Mouse (Mus musculus): Measurements from ENCODE around the gene Gm10134. TPM values are rescaled to one million over a fixed set of nuclear protein-coding genes. Genes with fewer than 3 reads are reported as not detected.

Gm10134 gene
- polyA plus RNA-seq, 1 experiment from 2014 or later = 3.6 TPM

DNA sequence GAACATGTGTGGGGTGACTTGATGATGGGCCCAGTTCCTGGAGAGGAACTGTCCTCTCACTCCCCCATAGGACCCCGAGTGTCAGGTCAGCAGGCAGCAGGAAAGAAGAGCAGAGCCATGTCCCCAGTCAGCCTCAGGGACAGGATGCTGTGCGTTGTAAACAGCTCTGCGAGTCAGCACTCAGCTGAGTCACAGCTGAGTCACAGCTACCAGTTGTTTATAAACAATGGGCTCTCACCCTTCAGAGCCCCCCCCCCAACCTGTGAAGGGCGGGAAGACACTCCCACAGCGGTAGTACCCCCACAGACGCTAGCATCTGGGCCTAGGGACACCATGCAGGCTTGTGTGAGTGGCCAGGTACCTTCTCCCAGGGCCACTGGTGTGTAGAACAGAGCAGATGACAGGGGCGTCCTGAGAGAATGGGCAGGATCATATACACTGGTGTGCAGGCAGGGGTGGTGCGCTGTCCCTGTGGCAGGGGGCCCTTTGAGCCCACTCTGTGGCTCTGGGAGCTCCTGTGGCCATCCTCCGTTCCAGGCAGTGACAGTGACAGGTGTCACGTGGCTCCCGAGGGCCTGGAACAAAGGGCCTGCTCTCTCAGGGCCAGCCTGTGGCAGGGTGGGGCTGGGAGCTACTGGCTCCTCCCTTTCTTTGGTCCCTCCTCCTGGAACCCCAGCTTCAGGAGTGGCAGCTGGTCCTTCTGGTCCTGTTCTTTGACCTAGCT lies 19.5 kb downstream of the Gm10134 start:
- H3K9me3 ChIP-seq (replicated peaks; ENCODE audit: control insufficient read depth, low read length, poor library complexity, severe bottlenecking) = no peaks in the 10 kb centered on the region
- WGBS = 9% methylated on average over 11 of the region's 11 CpGs
- peak overlapping the region; percentile 23; the same call in 1 of the 2 replicates for H3K4me2 ChIP-seq (ENCODE audit: low read length)
- peaks cover 57% of the 10 kb centered on the region for H3K4me1 ChIP-seq (ENCODE audit: control insufficient read depth, insufficient read depth, low read length)
- H3K4me3 ChIP-seq (ENCODE audit: low read depth, low read length) = no peak overlapping the region
- no peaks in the 10 kb centered on the region for H3K36me3 ChIP-seq (ENCODE audit: control insufficient read depth, insufficient read depth, low read length)
- peak; percentile 13; the same call in 1 of the 2 replicates for ATAC-seq
- H3K9ac ChIP-seq (ENCODE audit: low read depth, low read length) = peak overlapping the region; percentile 22
- H3K27me3 ChIP-seq (ENCODE audit: control insufficient read depth, insufficient read depth, low read depth, low read length) = no peaks in the 10 kb centered on the region
- H3K27ac ChIP-seq (ENCODE audit: low read length) = peak overlapping the region; percentile 72

GRCm38 (mm10) chr2:28525943-28526876 lies 20.3 kb downstream of the Gm10134 start:
- Histone ChIP-seq H3K4me1 (ENCODE audit: control insufficient read depth, insufficient read depth, low read length) (peaks cover 52% of the 10 kb centered on the region), H3K9ac (ENCODE audit: low read depth, low read length) (peak overlapping the region; percentile 22; the same call in 1 of the 2 replicates), H3K4me3 (ENCODE audit: low read depth, low read length) (no peak overlapping the region), H3K27ac (ENCODE audit: low read length) (peak overlapping the region; percentile 72), H3K36me3 (ENCODE audit: control insufficient read depth, insufficient read depth, low read length) (no peaks in the 10 kb centered on the region), H3K9me3 (replicated peaks; ENCODE audit: control insufficient read depth, low read length, poor library complexity, severe bottlenecking) (no peaks in the 10 kb centered on the region), H3K4me2 (ENCODE audit: low read length) (no peak overlapping the region), H3K27me3 (ENCODE audit: control insufficient read depth, insufficient read depth, low read depth, low read length) (no peaks in the 10 kb centered on the region)
- no peak for ATAC-seq
- 34% methylated on average over 12 of the region's 12 CpGs for WGBS

GRCm38 (mm10) chr2:28527436-28528353 lies 21.8 kb downstream of the Gm10134 start:
- peaks cover 64% of the 10 kb centered on the region for H3K4me1 ChIP-seq (ENCODE audit: control insufficient read depth, insufficient read depth, low read length)
- WGBS = 86% methylated on average over 20 of the region's 20 CpGs
- ATAC-seq = no peak
- no peaks in the 10 kb centered on the region for H3K27me3 ChIP-seq (ENCODE audit: control insufficient read depth, insufficient read depth, low read depth, low read length)
- peak overlapping the region; percentile 16; the same call in 1 of the 2 replicates for H3K9ac ChIP-seq (ENCODE audit: low read depth, low read length)
- no peak overlapping the region for H3K27ac ChIP-seq (ENCODE audit: low read length)
- H3K36me3 ChIP-seq (ENCODE audit: control insufficient read depth, insufficient read depth, low read length) = no peaks in the 10 kb centered on the region
- no peak overlapping the region for H3K4me3 ChIP-seq (ENCODE audit: low read depth, low read length)
- no peaks in the 10 kb centered on the region for H3K9me3 ChIP-seq (replicated peaks; ENCODE audit: control insufficient read depth, low read length, poor library complexity, severe bottlenecking)
- H3K4me2 ChIP-seq (ENCODE audit: low read length) = no peak overlapping the region

- H3K9me3 ChIP-seq (replicated peaks; ENCODE audit: control insufficient read depth, low read length, poor library complexity, severe bottlenecking) = no peaks in the 10 kb centered on the region
- 83% methylated on average over 7 of the region's 7 CpGs for WGBS
- no peaks in the 10 kb centered on the region for H3K36me3 ChIP-seq (ENCODE audit: control insufficient read depth, insufficient read depth, low read length)
- H3K27me3 ChIP-seq (ENCODE audit: control insufficient read depth, insufficient read depth, low read depth, low read length) = no peaks in the 10 kb centered on the region
- no peak overlapping the region for H3K27ac ChIP-seq (ENCODE audit: low read length)
- H3K9ac ChIP-seq (ENCODE audit: low read depth, low read length) = peak overlapping the region; percentile 22
- ATAC-seq = no peak
- no peak overlapping the region for H3K4me3 ChIP-seq (ENCODE audit: low read depth, low read length)
- no peak overlapping the region for H3K4me2 ChIP-seq (ENCODE audit: low read length)
- peaks cover 69% of the 10 kb centered on the region for H3K4me1 ChIP-seq (ENCODE audit: control insufficient read depth, insufficient read depth, low read length)
These were observed 22.4 kb downstream of the Gm10134 start for GRCm38 (mm10) chr2:28528354-28528730.

DNA sequence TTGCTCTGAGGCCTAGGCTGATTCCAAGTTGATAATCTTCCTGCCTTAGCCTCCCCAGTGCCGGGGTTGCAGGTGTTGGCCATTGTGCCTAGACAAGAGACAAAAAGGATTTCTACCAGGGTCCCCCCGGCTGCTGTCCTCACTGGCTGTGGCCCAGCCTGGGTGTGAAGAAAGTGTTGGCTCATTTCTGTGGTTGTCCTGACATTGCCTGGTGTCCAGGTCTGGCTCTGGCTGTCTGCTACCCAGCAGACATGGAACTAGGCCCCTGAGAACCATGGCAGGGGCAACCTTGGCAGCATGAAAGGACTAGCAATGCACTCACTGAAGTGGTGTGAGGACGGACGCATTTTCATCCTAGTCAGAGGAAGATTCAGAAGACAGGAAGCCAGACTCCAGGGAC lies 24.0 kb downstream of the Gm10134 start:
- 0 out of 2 replicates have a peak overlapping the region, but pooled peaks have one; percentile 35 for H3K27ac ChIP-seq (ENCODE audit: low read length)
- no peaks in the 10 kb centered on the region for H3K9me3 ChIP-seq (replicated peaks; ENCODE audit: control insufficient read depth, low read length, poor library complexity, severe bottlenecking)
- no peak overlapping the region for H3K4me2 ChIP-seq (ENCODE audit: low read length)
- no peak for ATAC-seq
- peaks cover 74% of the 10 kb centered on the region for H3K4me1 ChIP-seq (ENCODE audit: control insufficient read depth, insufficient read depth, low read length)
- no peak overlapping the region for H3K4me3 ChIP-seq (ENCODE audit: low read depth, low read length)
- H3K27me3 ChIP-seq (ENCODE audit: control insufficient read depth, insufficient read depth, low read depth, low read length) = no peaks in the 10 kb centered on the region
- H3K36me3 ChIP-seq (ENCODE audit: control insufficient read depth, insufficient read depth, low read length) = no peaks in the 10 kb centered on the region
- 67% methylated on average over 4 of the region's 4 CpGs for WGBS
- no peak overlapping the region for H3K9ac ChIP-seq (ENCODE audit: low read depth, low read length)

DNA sequence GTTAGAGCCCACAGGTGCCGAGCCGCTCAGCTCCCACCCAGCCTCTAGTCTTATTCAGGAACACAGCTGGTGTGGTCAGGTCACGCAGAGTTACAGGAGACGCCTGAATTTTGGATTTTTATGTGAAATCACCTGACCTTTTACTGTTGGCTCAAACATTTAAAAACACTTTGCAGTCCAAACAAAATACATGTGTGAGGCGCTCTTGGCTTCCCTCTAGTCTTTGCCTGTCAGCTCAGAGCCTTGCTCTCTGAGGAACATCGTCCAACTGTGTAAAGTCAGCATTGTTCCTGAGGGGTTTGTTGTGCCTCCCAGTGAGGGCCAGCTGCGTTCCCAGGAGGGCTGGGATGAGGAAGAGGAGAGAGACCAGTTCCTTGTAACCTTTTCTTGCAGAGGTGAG lies 24.4 kb downstream of the Gm10134 start:
- Histone ChIP-seq H3K4me2 (ENCODE audit: low read length) (no peak overlapping the region), H3K27ac (ENCODE audit: low read length) (no peak overlapping the region), H3K9ac (ENCODE audit: low read depth, low read length) (no peak overlapping the region), H3K4me1 (ENCODE audit: control insufficient read depth, insufficient read depth, low read length) (peaks cover 74% of the 10 kb centered on the region), H3K36me3 (ENCODE audit: control insufficient read depth, insufficient read depth, low read length) (no peaks in the 10 kb centered on the region), H3K9me3 (replicated peaks; ENCODE audit: control insufficient read depth, low read length, poor library complexity, severe bottlenecking) (no peaks in the 10 kb centered on the region), H3K4me3 (ENCODE audit: low read depth, low read length) (no peak overlapping the region), H3K27me3 (ENCODE audit: control insufficient read depth, insufficient read depth, low read depth, low read length) (no peaks in the 10 kb centered on the region)
- 46% methylated on average over 7 of the region's 7 CpGs for WGBS
- no peak for ATAC-seq

GRCm38 (mm10) chr2:28532938-28533771 lies 27.3 kb downstream of the Gm10134 start:
- Histone ChIP-seq H3K9me3 (replicated peaks; ENCODE audit: control insufficient read depth, low read length, poor library complexity, severe bottlenecking) (no peaks in the 10 kb centered on the region), H3K27ac (ENCODE audit: low read length) (peak overlapping the region; percentile 80), H3K4me3 (ENCODE audit: low read depth, low read length) (peak overlapping the region; percentile 45), H3K36me3 (ENCODE audit: control insufficient read depth, insufficient read depth, low read length) (no peaks in the 10 kb centered on the region), H3K9ac (ENCODE audit: low read depth, low read length) (peak overlapping the region; percentile 63), H3K27me3 (ENCODE audit: control insufficient read depth, insufficient read depth, low read depth, low read length) (no peaks in the 10 kb centered on the region), H3K4me1 (ENCODE audit: control insufficient read depth, insufficient read depth, low read length) (peaks cover 76% of the 10 kb centered on the region), H3K4me2 (ENCODE audit: low read length) (peak overlapping the region; percentile 58)
- WGBS = 3% methylated on average over 48 of the region's 49 CpGs
- peak; percentile 89 for ATAC-seq
